Mouse (Mus musculus): ENCODE results near the gene Hist2h4.

Hist2h4 gene

DNA sequence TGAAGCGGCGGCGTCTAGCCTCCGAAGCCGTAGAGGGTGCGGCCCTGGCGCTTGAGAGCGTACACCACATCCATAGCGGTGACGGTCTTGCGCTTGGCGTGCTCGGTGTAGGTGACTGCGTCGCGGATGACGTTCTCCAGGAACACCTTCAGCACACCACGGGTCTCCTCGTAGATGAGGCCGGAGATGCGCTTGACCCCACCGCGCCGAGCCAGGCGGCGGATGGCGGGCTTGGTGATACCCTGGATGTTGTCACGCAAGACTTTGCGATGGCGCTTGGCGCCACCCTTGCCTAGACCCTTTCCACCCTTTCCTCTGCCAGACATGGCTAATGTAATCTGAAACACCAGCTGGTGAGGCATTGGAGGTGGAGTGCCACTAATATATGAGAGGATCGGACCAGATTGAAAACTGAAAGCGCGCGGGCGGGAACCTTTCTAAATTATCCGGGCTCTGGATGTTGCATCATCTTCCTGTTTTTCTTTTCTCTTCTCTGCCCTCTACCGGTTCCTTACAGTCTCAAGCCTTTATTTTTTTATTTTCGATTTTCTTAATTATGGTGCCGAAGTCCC lies at the start of gene Hist2h4:
Hist2h4 (minus strand) TSS at position 333 of the 572 bp plus-strand sequence.
- in situ Hi-C loops (cut with MseI, MboI) = no loop called here

DNA sequence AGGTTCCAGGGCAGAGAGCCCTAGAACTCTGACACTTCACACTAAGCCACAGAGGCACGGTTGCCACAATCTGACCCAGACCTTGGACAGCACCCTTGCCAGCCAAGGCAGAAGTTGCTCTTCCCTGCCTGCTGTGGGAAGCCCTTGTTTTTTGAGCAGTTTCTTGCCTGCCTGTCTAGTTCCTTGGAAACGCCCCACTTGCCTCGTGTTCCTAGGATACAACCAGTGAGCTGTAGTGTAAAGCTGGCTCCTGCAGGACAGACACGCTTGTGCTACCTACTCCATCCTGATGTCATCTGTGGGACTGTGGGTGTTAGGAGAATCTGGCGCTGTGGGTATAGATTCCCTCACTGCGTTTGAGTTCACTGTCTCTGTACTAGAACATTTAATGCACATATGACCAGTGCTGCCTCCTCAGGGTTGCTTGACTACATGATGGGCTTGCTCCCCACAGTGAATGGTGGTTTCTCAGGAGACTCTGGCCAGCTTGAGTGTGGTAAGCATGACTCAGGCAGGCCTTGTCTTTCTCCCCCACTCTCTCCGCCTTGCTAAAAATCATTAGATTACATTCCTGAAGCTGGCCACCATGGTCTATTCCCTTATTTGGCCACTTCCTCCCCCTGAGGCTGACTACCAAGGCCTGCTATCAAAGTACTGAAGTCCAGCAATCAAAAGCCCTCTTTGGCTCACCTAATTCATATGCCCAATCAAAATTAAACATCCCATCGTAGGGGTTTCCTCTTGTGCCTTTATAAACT lies 49.4 kb upstream of the Hist2h4 start:
- in situ Hi-C loops (cut with MseI, MboI) = no loop called here

DNA sequence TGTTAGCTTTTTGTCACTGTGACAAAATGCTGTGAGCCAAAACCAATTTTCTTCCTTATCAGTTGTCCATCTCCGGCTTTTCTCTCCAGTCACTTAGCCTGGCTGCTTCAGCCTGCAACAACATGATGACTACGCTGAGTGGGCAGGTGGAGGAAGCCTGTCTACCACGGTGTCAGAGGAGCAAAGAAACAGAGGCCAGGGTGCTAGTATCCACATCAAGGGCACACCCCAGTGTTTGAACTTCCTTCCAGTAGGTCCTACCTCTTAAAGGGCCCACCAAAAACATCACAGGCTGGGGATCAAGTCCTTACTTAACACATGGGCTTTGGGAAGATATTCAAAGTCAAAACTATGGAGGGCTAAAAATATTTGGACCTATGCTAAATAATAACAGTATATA lies 46.3 kb upstream of the Hist2h4 start:
- in situ Hi-C loops (cut with MseI, MboI) = no loop called here

DNA sequence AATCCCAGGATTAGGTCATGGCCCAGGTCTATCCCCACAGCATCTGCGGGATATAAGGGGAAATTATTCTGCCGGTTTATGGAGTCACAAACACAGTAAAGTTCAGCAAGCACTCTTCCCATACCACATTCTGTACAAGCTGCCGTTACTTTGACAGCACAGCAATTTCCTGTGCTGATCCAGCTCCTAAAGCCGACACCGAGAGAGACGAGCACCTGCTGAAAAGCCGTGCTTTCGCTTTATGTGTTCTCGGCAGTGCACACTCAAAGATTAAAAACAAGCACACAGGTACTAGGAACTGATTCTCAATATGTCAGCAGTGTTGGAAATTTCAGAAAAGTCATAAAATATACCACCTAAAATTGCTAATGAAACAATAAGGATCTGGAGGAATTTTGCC lies 43.4 kb upstream of the Hist2h4 start:
- in situ Hi-C loops (cut with MseI, MboI) = no loop called here

- in situ Hi-C loops (cut with MseI, MboI) = no loop called here
Measured at GRCm38 (mm10) chr3:96302076-96302475, 39.0 kb upstream of the Hist2h4 start.

DNA sequence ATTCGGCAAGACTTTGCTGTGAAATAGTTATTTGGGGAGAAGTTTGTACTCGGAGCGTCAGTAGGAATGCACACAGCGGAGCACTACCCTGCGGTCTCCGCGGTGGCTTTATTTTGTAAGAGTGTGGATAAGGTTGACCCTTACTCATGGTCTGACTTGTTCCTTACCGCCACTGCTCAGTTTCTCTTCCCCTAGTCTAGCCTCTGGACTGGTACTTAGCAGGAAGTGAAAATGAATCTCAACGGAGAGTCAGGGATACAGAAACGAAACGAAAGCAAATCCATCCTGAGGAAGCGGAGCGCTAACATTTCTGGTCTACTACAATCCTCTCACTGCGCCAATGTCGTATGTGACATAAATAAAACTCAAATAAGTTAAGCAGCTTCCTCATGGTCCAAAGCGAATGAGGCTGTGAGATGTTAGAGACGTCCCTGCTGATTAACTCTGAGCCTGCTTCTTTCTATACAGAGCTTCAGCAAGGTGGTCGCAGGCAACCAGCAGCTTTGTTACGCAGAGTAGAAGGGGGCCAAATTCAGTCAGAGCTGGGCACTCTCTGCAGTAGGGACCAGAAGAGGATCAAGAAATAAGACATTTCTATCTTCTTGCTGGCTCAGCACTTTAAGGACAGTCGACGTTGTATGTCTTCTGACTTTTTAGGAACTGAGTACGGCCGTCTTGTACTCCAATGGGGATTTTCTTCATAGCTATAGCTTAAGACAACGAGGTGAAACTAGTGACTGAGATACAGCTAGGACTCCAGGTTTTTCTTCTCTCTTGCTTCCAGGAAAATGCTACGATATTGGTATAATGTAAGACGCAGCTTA lies 37.8 kb upstream of the Hist2h4 start:
- in situ Hi-C loops (cut with MseI, MboI) = no loop called here

DNA sequence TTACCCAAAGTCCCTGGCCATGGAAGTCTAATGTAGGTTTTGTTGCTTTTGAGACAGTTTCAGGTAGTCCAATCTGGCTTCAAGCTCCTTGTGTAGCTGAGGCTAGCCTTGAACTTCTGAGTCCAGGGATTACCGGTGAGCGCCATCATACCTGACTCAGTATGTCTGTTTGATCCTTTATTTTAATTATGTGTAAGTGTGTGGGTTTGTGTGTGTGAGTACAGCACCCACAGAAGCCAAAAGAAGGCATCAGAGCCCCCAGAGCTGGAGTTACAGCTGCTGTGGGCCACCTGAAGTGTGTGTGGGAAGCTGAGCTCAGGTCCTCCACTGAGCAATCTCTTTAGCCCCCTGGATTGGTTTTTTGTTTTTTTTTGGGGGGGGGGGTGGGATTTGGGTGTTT lies 36.5 kb upstream of the Hist2h4 start:
- in situ Hi-C loops (cut with MseI, MboI) = loop anchor here in 1 of 2 experiments (10.0 kb wide), 1 partner anchor 95 kb away; no protein-coding TSS in a partner anchor

DNA sequence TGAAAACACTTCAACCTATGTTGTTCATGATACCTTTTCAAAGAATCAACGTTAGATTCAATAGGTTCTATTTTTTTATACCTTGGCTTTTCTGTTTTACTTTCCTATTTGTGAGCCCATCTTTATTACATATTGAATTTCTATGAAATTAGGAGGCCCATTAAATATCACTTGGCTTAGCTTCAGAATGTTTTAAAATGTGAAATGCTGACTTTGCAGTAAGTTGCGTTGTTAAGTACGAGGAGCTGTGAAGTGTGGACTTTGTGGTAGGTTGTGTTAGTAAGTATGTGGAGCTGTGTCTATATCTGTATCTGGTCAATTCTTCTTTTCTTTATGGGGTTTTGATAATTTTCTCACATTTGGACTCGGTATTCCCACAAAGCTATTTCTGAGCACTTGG lies 35.2 kb upstream of the Hist2h4 start:
- in situ Hi-C loops (cut with MseI, MboI) = loop anchor here in 1 of 2 experiments (10.0 kb wide), 1 partner anchor 96 kb away; no protein-coding TSS in a partner anchor

DNA sequence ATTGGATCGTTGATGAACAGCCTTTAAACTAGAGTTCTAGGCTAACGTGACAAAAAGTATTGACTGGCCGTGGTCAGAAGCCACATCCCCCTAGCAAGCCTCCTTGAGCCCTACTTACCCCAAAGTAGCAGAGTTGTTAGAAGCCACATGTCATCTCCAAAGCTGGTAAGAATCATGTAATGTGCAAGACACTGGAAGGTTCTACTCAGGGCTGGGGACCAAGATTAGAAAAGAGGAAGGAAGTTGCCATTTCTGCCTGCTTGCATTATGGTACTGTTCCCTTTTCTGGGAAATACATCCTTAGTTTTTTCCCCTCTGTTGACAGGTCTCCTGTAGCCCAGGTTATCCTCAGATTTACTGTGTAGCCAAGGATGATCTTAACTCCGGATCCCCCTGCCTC lies 30.7 kb upstream of the Hist2h4 start, which contains the start of gene Fcgr1:
Fcgr1 (minus strand) TSS at position 183 of the 400 bp plus-strand sequence.
- in situ Hi-C loops (cut with MseI, MboI) = loop anchor here in 1 of 2 experiments (5.0 to 10.0 kb wide), 2 partner anchors 34 to 101 kb away; no protein-coding TSS in a partner anchor

DNA sequence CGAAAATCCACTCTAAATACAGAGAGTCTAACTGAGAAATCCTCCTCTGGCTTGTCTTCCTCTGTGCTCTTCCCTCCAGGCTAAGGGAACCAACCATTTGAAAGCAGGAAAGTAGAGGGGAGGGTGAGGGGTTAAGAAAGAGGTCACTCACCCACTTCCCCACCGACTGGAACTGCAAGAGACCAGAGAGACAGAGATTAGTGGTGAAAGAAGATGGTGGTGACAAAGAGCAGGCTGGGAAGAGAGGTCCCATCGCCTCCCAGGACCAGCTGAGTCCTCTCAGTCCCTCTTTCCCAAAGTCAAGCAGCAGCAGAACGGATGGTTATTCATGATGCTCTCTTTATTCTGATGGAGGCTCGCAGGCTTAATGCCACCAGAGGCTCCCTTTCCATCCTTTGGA lies 30.3 kb upstream of the Hist2h4 start:
- in situ Hi-C loops (cut with MseI, MboI) = loop anchor here in 1 of 2 experiments (5.0 to 10.0 kb wide), 2 partner anchors 34 to 101 kb away; no protein-coding TSS in a partner anchor

DNA sequence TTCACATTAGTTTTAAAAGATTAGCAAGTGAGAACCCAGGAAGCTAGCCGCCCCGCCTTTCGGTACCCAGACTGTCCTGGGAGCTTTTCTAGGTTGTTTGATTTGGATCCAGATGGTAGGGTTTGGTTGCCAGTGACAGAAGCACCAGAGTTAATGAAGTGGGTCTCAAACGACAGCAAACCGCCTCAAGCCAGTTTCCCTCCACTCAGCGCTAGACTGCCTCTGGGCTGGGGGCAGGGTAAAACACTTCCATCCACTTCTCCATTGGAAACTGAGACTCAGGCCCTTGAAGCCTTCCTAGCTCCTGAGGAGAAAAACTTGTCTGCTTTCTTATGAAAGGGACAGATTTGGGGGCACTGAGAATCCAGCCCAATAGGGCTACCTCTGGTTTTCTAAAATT lies 29.5 kb upstream of the Hist2h4 start:
- in situ Hi-C loops (cut with MseI, MboI) = loop anchor here in 1 of 2 experiments (5.0 to 10.0 kb wide), 2 partner anchors 35 to 102 kb away; no protein-coding TSS in a partner anchor

DNA sequence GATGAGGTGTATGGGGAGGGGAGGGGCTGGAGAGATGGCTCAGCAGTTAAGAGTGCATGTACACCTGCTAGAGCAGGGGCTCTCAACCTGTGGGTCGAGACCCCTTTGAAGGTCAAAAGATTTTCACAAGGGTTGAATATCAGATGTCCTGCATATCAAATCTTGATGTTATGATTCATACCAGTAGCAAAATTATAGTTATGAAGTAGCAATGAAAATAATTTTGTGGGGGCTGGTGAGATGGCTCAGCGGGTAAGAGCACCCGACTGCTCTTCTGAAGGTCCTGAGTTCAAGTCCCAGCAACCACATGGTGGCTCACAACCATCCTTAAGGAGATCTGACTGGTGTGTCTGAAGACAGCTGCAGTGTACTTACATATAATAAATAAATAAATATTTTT lies 27.6 kb upstream of the Hist2h4 start:
- in situ Hi-C loops (cut with MseI, MboI) = loop anchor here in 1 of 2 experiments (5.0 to 10.0 kb wide), 2 partner anchors 37 to 104 kb away; no protein-coding TSS in a partner anchor

DNA sequence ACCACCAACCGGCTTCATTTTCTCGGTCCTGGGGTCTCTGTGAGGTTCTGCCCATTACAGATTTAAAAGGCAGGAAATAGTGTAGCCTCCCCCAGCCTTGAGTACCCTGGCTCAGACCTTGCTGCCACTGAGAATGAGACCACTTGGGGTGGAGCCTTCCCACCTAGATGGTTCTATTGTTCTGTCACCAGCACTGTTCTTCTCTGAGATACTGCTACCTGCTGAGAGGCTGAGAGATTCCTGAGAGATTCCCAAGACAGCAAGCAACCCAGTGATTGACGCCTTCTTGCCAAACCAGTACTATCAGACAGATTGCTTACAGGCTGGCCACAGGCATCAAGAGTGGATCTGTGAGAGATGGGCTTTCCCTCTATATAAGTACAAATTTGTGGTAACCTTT lies 26.1 kb upstream of the Hist2h4 start:
- in situ Hi-C loops (cut with MseI, MboI) = loop anchor here in 1 of 2 experiments (10.0 kb wide), 1 partner anchor 116 kb away; no protein-coding TSS in a partner anchor

GRCm38 (mm10) chr3:96287334-96287733 lies 24.2 kb upstream of the Hist2h4 start:
- in situ Hi-C loops (cut with MseI, MboI) = loop anchor here in 1 of 2 experiments (10.0 kb wide), 1 partner anchor 117 kb away; no protein-coding TSS in a partner anchor

GRCm38 (mm10) chr3:96284457-96284856 lies 21.3 kb upstream of the Hist2h4 start:
- in situ Hi-C loops (cut with MseI, MboI) = loop anchor here in 1 of 2 experiments (10.0 kb wide), 1 partner anchor 120 kb away; no protein-coding TSS in a partner anchor

DNA sequence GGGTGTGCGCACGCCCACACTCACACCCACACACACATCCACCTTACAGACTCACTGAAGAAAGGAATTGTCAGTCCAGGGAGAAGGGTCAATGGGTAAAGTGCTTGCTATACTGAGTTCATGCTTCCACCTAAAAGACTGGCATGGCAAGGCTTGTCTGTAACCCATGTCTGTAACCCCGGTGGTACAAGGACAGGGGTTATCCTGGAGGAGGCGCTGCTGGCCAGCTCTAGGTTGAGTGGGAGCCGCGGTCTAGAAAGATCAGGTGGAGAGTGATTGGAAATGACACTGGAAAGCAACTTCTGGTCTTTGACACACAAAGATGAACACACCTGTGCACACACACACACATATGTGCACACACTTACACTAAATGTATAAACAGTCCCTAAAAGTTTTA lies 17.5 kb upstream of the Hist2h4 start:
- in situ Hi-C loops (cut with MseI, MboI) = loop anchor here in 1 of 2 experiments (10.0 kb wide), 1 partner anchor 124 kb away; no protein-coding TSS in a partner anchor

DNA sequence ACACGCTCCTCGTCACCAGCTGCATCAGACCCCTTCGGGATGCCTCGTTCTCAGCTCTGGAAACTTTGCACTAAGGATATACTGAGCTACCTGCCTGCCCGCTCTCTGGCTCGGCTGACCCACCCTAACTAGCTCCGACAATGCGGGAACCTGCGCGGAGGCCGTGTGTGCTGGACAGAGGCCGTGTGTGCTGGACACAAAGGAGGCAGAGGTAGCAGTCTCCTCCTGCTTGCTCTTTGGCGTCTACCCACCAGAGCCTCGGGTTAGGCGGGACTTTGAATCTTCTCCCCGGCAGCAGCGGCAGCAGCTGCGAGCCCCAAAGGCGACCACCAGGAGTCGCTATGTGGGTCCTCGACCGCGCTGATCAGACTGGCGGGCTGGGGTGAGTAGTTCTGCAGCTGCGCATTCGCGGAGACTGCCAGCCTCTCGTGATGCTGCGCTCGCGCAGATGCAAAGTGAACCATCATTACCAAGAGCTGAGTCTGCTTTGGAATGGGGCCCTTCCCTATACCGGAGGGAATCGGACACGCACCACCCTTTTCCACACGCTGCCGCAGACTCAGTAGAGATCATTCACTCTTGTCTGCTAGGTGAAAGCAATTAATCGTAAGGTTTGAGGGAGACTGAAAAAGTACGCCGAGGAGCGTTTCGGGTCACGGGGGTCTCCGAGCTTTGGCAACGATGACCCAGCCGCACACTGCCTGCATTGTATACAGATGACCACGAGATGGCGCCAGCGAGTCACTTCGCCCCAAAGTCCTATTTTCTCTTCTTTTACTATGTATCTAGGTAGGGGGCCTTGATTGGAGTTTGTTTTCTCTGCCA lies 14.9 kb upstream of the Hist2h4 start:
- in situ Hi-C loops (cut with MseI, MboI) = no loop called here

DNA sequence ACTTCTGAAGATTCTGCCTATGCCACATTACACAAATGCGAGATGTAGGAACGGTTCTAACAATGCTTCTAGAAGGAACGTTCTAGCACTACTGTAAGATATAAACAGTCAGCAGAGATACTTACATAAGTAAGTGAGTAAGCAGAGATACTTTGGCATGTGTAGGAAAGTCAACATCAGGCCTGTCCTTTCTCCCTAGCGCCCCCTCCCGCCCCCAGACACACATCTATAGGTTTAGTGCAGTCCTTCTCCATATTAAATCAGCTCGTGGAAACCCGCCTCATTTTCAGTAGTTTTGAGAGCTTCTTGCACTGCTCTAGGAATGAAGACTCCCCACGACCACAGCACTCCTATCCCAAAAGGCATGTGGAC lies 14.3 kb upstream of the Hist2h4 start:
- in situ Hi-C loops (cut with MseI, MboI) = no loop called here

GRCm38 (mm10) chr3:96273591-96274465 lies 10.7 kb upstream of the Hist2h4 start:
- in situ Hi-C loops (cut with MseI, MboI) = no loop called here
